Mouse (Mus musculus) forebrain, embryonic 13.5 days (tissue): ENCODE data around the gene Dgkd. TPM values are rescaled to one million over a fixed set of nuclear protein-coding genes. Genes with fewer than 3 reads are reported as not detected.

Experiments used
- ATAC-seq: fragments of 200-750 bp; cut with Nextera tagmentation; 2 replicates; pipeline ENCODE4 v1.8.0; 2017
- H3K27ac ChIP-seq: fragments of 300-500 bp; sonication (generic); 2 replicates; pipeline ENCODE4 v1.5.1; 2015; ENCODE audit warnings: inconsistent platforms, mild to moderate bottlenecking, moderate library complexity
- H3K27me3 ChIP-seq: fragments of 300-500 bp; sonication (generic); 2 replicates; pipeline ENCODE4 v1.6.1; 2015; ENCODE audit warnings: mild to moderate bottlenecking, inconsistent platforms
- H3K36me3 ChIP-seq: fragments of 300-500 bp; sonication (generic); 2 replicates; pipeline ENCODE4 v1.6.1; 2015; ENCODE audit warnings: mild to moderate bottlenecking, inconsistent platforms; ENCODE audit not compliant: poor library complexity, severe bottlenecking
- H3K4me1 ChIP-seq: fragments of 300-500 bp; sonication (generic); 2 replicates; pipeline ENCODE4 v1.6.1; 2015; ENCODE audit warnings: inconsistent platforms
- H3K4me2 ChIP-seq: fragments of 300-500 bp; sonication (generic); 2 replicates; pipeline ENCODE4 v1.6.1; 2015; ENCODE audit warnings: inconsistent platforms, mild to moderate bottlenecking, moderate library complexity
- H3K4me3 ChIP-seq: fragments of 300-500 bp; sonication (generic); 2 replicates; pipeline ENCODE4 v1.5.1; 2015; ENCODE audit warnings: mild to moderate bottlenecking, inconsistent platforms
- H3K9ac ChIP-seq: fragments of 300-500 bp; sonication (generic); 2 replicates; pipeline ENCODE4 v1.6.1; 2015; ENCODE audit warnings: mild to moderate bottlenecking, inconsistent platforms
- H3K9me3 ChIP-seq: fragments of 300-500 bp; sonication (generic); replicated peaks from 2 replicates; pipeline ENCODE4 v1.6.1; 2016; ENCODE audit warnings: inconsistent platforms
- WGBS: fragments of 180-500 bp; shearing (Covaris S2); methylation state at CpG from one replicate; pipeline ENCODE4 v1.1.7; 2015; 5-methylcytosine and 5-hydroxymethylcytosine counted together
- polyA plus RNA-seq: library from polyadenylated mRNA; unstranded; fragments of >200 nt; fragmentation: Nextera tagmentation; extraction: Ambion mirVana; gene quantifications from 2 replicates; pipeline ENCODE4 v1.2.1, GENCODE M21; 2015

Gene Dgkd
- polyA plus RNA-seq, 1 experiment from 2014 or later: 36.6 TPM

DNA sequence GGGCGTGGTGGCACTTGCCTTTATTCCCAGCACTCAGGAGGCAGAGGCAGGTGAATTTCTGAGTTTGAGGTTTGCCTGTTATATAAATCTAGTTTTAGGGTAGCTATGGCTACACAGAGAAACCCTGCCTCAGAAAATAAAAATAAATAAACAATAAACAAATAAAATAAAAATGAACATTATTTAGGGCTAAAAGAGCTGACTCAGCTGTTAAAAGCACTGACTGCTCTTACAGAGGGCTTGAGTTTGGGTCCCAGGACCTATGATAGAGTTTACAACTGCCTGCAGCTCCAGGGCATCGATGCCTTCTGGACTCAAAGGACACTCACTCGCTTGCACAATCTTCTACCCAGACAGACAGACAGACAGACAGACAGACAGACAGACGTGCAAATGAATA is 40.3 kb downstream of the Dgkd start:
- H3K36me3 ChIP-seq: no peaks in the 10 kb centered on the region
- H3K27me3 ChIP-seq: no peaks in the 10 kb centered on the region
- H3K4me1 ChIP-seq: 0 out of 2 replicates have a peak, but pooled peaks cover 3% of the 10 kb centered on the region
- WGBS: 92% methylated on average over 4 of the region's 4 CpGs
- no peak overlapping the region for H3K4me3 ChIP-seq
- H3K9ac ChIP-seq: no peak overlapping the region
- no peak overlapping the region for H3K4me2 ChIP-seq
- no peak overlapping the region for H3K27ac ChIP-seq
- ATAC-seq: no peak
- H3K9me3 ChIP-seq: no peaks in the 10 kb centered on the region

DNA sequence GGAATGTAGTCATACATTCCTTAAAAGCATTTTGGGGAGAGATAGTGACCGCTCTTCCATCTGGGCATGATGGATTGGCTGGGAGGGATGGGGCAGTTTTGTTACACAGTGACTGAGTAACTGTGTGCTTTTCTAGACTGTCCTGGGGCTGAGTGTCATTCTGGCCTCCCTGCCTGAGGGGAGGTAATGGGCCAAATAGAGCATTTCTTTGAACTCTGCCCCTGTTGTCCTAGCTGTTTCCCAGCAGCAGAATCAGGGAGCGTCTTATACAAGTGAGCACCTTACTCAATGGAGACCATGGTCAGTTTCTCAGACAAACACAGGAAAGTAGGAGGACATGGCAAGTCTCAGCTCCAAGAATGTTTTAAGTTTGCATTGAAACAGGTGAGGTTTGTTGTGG is 43.8 kb downstream of the Dgkd start:
- Histone ChIP-seq H3K9me3 (no peaks in the 10 kb centered on the region), H3K27me3 (no peaks in the 10 kb centered on the region), H3K36me3 (no peaks in the 10 kb centered on the region), H3K4me1 (0 out of 2 replicates have a peak, but pooled peaks cover 3% of the 10 kb centered on the region), H3K4me3 (no peak overlapping the region), H3K27ac (no peak overlapping the region), H3K9ac (no peak overlapping the region), H3K4me2 (no peak overlapping the region)
- ATAC-seq: no peak
- WGBS: 99% methylated on average over 2 of the region's 2 CpGs

DNA sequence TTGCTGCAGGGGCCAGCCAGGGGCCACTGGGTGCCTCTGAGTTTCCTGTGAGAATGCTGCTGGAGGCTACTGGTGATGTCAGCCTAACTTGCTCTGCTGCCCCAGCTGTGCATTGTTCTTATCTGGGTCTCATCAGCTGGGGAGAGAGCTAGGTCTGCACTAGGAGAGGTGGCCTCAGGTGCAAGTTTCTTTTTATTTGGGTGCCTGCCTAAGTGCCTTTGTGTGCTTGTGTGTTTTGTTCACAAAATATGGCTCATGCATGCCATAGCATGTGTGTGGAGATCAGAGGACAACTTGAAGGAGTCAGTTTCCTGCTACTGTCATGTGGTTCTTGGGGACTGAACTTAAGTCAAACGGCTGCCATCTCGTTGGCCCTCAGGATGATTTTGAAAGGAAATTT is 46.6 kb downstream of the Dgkd start:
- Histone ChIP-seq H3K27ac (no peak overlapping the region), H3K4me2 (no peak overlapping the region), H3K4me1 (no peaks in the 10 kb centered on the region), H3K4me3 (no peak overlapping the region), H3K36me3 (no peaks in the 10 kb centered on the region), H3K9ac (no peak overlapping the region), H3K9me3 (no peaks in the 10 kb centered on the region), H3K27me3 (no peaks in the 10 kb centered on the region)
- no peak for ATAC-seq
- 89% methylated on average over 2 of the region's 2 CpGs for WGBS

DNA sequence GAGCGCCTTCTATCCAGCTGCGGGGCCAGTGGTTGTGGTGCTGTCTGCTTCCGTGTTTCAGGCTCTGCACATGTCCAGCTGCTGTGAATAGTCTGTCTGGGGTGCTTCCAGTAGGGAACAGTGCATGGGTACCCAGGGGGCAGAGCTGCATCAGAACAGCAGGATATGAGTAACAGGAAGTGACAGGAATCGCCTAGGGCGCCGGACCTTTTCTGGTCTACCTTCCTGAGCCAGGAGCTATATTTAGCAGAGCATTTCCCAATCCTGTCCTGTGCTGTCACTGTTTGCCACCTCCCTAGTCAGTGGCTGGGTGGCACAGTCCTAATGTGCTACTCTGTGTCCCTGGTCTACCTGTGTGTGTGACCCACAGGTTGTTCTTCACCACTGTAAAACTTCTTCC is 47.9 kb downstream of the Dgkd start:
- WGBS: 91% methylated on average over 6 of the region's 6 CpGs
- H3K4me1 ChIP-seq: no peaks in the 10 kb centered on the region
- H3K9ac ChIP-seq: no peak overlapping the region
- no peaks in the 10 kb centered on the region for H3K36me3 ChIP-seq
- H3K4me2 ChIP-seq: no peak overlapping the region
- H3K27ac ChIP-seq: no peak overlapping the region
- no peaks in the 10 kb centered on the region for H3K27me3 ChIP-seq
- H3K9me3 ChIP-seq: no peaks in the 10 kb centered on the region
- ATAC-seq: no peak
- no peak overlapping the region for H3K4me3 ChIP-seq

DNA sequence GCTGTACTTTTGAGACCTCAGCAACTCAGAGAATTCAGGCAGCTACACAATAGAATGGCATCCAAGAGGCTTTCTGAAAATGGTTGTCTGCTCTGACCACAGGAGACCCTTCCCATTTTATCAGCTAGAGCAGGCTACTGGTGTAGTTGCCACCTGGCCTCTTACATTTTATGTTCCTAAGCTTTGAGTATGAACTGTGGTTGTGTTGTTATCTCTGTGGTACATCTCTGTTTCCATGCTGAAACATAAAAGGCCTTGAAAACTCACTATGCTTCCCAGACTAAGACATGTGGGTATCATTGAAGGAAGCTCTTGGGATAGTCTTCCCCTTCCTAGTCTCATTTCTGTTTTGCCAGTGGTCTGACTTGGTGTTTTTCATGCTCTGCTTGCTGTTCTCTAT is 49.1 kb downstream of the Dgkd start:
- H3K9ac ChIP-seq: no peak overlapping the region
- no peaks in the 10 kb centered on the region for H3K9me3 ChIP-seq
- H3K4me2 ChIP-seq: no peak overlapping the region
- H3K4me1 ChIP-seq: no peaks in the 10 kb centered on the region
- no peak overlapping the region for H3K4me3 ChIP-seq
- no peaks in the 10 kb centered on the region for H3K27me3 ChIP-seq
- no peak for ATAC-seq
- 0 out of 2 replicates have a peak, but pooled peaks cover 3% of the 10 kb centered on the region for H3K36me3 ChIP-seq
- H3K27ac ChIP-seq: no peak overlapping the region

DNA sequence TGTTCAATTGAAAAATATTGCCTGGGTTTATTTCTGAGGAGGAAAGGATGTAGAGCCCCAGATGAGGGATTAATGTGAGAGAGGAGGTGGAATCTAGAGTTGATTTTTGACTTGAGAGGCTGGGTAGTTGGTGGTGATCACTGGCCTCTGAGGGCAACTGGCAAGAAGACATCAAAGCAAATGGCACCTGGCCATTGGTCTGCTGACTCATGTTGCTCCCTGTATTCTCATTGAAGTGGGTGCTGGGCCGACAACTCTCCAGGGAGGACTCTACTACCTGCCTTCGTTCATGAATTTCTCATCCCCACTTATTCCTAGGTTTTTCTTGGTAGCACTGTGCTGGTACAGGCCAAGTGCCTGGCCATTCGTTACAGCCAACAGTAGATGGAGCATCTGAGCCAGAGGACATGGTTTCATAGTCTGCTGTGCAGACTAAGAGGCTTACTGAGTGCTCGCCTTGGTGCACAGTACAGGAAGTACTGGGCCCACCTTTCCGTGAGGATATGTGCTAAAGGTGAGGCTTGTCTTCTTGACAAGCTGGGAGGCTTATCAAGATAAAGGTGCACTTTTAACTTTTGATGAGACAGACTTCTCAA is 53.4 kb downstream of the Dgkd start:
- Histone ChIP-seq H3K4me2 (no peak overlapping the region), H3K9me3 (no peaks in the 10 kb centered on the region), H3K4me3 (no peak overlapping the region), H3K4me1 (no peaks in the 10 kb centered on the region), H3K27me3 (no peaks in the 10 kb centered on the region), H3K36me3 (peaks cover 14% of the 10 kb centered on the region), H3K27ac (no peak overlapping the region), H3K9ac (no peak overlapping the region)
- ATAC-seq: no peak
- 91% methylated on average over 5 of the region's 5 CpGs for WGBS

DNA sequence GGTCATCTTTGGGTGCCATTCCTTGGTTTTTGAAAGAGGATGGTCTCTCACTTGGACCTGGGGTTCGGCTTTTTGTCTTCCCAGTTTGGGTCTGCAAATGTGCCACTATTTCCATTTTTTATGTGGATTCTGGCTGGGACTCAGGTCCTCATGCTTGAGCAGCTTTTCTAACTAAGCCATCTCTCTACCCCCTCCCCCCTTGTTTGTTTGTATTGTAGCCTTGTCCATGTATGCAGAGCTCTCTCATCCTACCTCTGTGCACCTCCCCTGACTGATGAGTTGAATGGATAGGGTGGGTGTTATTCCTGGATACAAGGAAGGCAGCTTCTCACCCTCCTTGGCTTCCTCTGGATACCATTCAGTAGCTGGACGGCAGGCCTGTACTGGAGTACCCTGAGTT is 54.9 kb downstream of the Dgkd start:
- Histone ChIP-seq H3K4me3 (no peak overlapping the region), H3K9me3 (no peaks in the 10 kb centered on the region), H3K27me3 (no peaks in the 10 kb centered on the region), H3K4me2 (no peak overlapping the region), H3K9ac (no peak overlapping the region), H3K4me1 (no peaks in the 10 kb centered on the region), H3K27ac (no peak overlapping the region), H3K36me3 (peaks cover 14% of the 10 kb centered on the region)
- WGBS: 94% methylated on average over 2 of the region's 2 CpGs
- no peak for ATAC-seq

DNA sequence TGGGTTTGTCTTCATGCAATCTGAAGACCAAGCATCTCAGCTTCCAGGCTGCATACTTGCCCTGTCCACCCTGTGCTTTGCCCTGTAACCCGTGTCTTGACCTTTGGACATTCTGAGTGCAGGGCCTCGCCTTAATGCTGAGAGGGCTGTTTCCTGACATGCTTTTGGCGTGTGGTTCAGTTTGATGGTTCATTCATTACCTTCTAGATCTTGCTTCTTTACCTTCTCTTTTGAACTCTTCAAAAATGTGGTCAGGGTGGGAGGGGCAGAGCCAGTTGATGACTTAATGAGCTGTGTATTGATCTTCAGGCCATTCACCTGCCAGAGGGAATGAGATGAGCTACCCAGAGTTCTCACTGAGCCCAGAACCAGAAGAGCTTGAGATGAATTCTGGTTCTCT is 55.6 kb downstream of the Dgkd start:
- WGBS: 87% methylated on average over 3 of the region's 3 CpGs
- Histone ChIP-seq H3K27ac (no peak overlapping the region), H3K9ac (no peak overlapping the region), H3K4me2 (no peak overlapping the region), H3K36me3 (peaks cover 14% of the 10 kb centered on the region), H3K9me3 (no peaks in the 10 kb centered on the region), H3K4me1 (no peaks in the 10 kb centered on the region), H3K27me3 (no peaks in the 10 kb centered on the region), H3K4me3 (no peak overlapping the region)
- no peak for ATAC-seq

DNA sequence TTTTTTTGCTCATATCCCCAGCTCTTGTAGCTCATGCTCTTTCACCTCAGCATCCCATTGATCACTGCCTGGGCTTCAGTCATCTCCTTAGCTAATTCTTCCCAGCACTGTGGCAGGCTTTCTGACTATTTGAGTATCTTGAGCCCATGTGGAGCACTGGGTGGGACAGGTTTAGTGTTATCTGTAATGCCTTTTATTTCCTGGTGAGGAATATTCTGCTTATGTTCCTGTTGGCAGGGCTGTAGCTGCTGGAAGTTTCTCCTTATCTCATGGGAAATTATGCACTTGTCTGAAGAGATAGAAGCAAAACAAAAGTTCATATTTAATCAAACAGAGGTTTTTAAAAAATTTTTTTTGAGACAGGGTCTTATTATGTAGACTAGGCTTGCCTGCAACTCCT is 56.5 kb downstream of the Dgkd start:
- Histone ChIP-seq H3K4me2 (no peak overlapping the region), H3K27ac (no peak overlapping the region), H3K4me1 (no peaks in the 10 kb centered on the region), H3K27me3 (no peaks in the 10 kb centered on the region), H3K4me3 (no peak overlapping the region), H3K9me3 (no peaks in the 10 kb centered on the region), H3K36me3 (peaks cover 14% of the 10 kb centered on the region), H3K9ac (no peak overlapping the region)
- ATAC-seq: no peak

DNA sequence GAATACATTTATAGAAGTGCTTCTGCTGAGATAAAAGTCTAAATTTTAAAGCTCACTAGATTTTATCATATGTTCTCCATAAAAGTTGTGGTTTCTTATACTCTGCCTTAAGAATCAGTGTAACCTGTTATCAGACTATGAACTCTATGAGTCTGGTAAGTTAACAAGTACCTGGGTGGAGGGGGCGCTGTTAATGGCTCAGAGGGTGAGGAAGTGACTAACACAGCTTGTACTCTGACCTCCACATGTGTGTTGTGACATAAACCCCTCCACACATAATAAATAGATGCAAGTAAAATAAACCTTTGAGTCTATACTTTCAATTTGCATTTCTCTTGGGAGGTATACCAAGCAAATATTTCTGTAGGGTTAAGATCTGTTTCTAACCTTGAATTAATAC is 57.3 kb downstream of the Dgkd start:
- Histone ChIP-seq H3K9ac (no peak overlapping the region), H3K4me1 (no peaks in the 10 kb centered on the region), H3K36me3 (peaks cover 14% of the 10 kb centered on the region), H3K4me2 (no peak overlapping the region), H3K4me3 (no peak overlapping the region), H3K27me3 (no peaks in the 10 kb centered on the region), H3K27ac (no peak overlapping the region), H3K9me3 (no peaks in the 10 kb centered on the region)
- 79% methylated on average over 1 of the region's 1 CpGs for WGBS
- no peak for ATAC-seq

DNA sequence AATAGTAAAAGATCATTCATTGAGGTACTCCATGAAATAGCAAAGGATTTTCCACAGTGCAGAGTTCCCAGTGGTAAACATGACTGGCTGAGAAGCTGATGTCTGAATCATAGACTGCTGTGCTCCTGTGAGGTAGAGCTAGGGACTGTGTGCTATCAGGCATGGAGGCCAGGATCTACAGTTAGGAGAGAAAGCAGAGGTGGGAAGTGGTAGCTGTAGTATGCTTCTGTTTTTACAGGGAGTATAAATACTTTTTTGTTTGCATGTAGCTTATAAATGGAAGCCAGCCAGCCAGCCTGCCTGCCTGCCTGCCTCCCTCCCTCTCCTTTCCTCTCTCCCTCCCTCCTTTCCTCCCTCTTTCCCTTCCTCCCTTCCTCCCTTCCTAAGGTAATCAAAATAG is 60.3 kb downstream of the Dgkd start:
- no peaks in the 10 kb centered on the region for H3K27me3 ChIP-seq
- H3K27ac ChIP-seq: no peak overlapping the region
- H3K4me1 ChIP-seq: no peaks in the 10 kb centered on the region
- H3K36me3 ChIP-seq: peaks cover 31% of the 10 kb centered on the region
- no peak overlapping the region for H3K9ac ChIP-seq
- no peak for ATAC-seq
- H3K4me2 ChIP-seq: no peak overlapping the region
- H3K9me3 ChIP-seq: no peaks in the 10 kb centered on the region
- H3K4me3 ChIP-seq: no peak overlapping the region

DNA sequence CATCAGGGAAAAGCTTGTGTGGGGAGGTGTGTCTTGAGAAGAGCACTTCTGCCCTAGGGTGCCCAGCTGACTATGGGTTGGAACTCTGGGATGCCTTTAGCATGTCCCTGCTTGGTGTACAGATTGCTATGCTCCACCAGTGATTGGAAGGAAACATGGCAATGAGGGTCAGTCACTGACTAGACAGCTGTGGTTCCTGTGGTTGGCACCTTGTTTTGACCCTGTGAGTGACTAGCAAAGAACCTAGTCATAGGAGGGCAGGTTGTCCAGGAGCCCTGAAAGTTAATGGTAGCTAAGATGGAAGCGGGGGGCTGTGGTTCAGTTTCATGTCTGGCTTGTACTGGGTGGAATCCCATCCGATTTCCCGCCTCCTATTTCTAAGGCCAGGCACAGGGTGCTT is 64.3 kb downstream of the Dgkd start:
- Histone ChIP-seq H3K4me2 (no peak overlapping the region), H3K4me3 (no peak overlapping the region), H3K27ac (no peak overlapping the region), H3K9me3 (no peaks in the 10 kb centered on the region), H3K27me3 (no peaks in the 10 kb centered on the region), H3K4me1 (no peaks in the 10 kb centered on the region), H3K36me3 (peaks cover 52% of the 10 kb centered on the region), H3K9ac (no peak overlapping the region)
- 99% methylated on average over 3 of the region's 3 CpGs for WGBS
- ATAC-seq: no peak

DNA sequence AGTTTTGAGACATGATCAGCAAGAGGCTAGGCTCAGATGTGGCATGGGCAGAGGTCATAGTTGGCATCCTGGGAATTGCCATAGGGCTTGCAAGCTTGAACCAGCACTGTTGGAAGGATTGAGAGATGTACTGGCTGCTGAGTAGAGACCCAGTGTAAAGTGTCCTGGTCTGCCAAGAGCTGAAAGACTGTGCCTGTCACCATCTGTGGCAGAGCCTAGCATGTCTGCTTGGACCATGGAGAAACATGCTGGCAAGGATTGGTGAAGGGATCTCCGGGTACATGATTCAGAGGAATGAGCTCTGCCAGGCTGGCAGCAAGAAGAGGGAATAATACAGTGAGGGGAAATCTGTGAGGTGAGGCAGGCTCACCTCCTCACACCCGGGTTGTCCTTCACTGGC is 65.0 kb downstream of the Dgkd start:
- no peaks in the 10 kb centered on the region for H3K9me3 ChIP-seq
- H3K27ac ChIP-seq: no peak overlapping the region
- no peaks in the 10 kb centered on the region for H3K4me1 ChIP-seq
- H3K27me3 ChIP-seq: no peaks in the 10 kb centered on the region
- H3K4me2 ChIP-seq: no peak overlapping the region
- ATAC-seq: no peak
- 83% methylated on average over 2 of the region's 2 CpGs for WGBS
- no peak overlapping the region for H3K9ac ChIP-seq
- H3K36me3 ChIP-seq: peaks cover 52% of the 10 kb centered on the region
- no peak overlapping the region for H3K4me3 ChIP-seq
